Mouse (Mus musculus): ENCODE data around the gene Rpl18.
A peak's percentile ranks its signal among the peaks of the same experiment; 100 is the strongest.

The Rpl18 gene

DNA sequence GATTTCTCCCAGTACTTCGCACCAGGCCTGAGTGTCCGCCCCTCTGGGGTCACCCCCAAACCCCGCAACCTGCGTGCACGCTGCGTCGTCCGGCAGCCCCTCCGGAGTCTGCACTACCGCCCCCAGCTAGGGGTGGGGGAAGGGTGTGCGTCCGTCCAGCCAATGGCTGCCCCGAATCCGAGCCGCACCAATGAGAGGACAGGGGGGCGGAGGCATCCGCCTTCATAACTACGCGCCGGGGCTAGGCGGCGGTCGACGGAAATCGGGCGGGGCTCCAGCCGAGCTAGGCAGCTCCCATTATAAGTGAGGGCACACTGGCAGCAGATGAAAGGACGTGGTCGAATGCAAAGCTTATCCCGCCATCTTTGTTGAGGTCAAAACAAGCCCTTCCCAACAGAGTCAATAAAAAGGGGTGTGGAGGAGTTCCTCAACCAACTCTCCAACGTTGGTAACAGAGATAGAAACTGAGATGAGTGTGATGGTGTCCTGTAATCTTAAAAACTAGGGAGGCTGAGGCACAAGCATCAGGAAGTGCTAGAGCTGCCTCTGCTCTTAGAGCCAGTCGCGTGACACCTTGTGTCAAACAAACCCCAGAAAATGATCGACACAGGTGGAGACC is at the start of gene Rpl18:
Rpl18 (plus strand) TSS at position 368 of the 619 bp plus-strand sequence.
- peak; percentile 99 for DNase-seq (ENCODE audit: low read depth, low spot score)

DNA sequence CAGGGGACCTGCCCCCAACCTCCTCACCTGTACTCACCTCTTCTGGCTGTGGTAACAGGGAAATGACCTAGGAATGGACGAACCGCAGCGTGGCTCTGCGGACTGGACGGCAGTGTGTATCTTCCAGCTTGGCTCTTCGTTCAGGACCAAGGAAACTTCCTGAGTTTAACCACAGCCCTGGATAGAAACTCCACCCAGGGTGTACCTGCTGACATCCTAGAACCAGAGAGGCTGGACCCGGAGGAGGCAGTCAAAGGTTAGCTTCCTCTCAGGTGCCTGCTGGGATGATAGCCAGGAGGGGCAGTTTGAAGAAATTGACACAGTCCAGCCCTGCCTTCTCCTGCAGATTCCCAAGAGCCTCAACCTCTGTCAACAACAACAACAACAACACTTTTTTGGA is 49.1 kb upstream of the Rpl18 start, which contains the start of gene Fut2:
Fut2 (minus strand) TSS at position 234 of the 400 bp plus-strand sequence.
- no peak for DNase-seq (ENCODE audit: low read depth, low spot score)

DNA sequence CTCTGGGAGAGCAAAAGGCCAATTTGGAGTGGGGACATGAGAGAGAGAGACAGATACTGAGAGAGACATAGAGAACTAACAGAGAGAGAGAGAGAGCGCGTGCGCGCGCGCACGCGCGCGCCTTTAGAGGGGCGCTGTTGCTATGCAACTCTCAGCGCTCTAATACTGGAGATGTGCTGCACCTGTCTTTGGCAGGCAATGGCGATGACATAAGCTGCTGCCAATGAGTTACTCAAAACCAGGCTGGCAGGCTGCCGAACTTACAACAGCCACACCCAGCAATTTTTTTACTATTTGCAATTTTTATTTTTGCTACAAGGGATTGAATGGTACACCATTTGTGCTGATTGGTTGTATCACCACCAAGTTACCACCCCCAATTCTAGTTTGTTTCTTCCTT is 47.5 kb upstream of the Rpl18 start:
- DNase-seq (ENCODE audit: low read depth, low spot score): peak; percentile 67

DNA sequence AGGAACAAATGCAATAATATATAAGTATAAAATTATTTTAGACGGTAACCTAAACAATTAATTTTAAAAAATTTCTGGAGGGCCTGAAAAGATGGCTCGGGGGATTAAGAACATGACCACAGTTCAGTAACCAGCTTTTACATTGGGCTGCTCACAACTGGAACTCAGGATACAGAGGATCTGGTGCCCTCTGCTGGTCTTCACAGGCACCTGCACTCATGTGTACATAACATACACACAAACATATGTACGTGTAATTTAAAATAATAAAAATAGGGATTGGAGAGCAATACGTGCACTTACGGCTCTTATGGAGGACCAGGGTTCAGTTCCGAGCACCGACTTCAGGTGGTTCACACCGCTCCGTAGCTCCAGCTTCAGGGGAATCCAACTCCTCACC is 46.3 kb upstream of the Rpl18 start:
- no peak for DNase-seq (ENCODE audit: low read depth, low spot score)

DNA sequence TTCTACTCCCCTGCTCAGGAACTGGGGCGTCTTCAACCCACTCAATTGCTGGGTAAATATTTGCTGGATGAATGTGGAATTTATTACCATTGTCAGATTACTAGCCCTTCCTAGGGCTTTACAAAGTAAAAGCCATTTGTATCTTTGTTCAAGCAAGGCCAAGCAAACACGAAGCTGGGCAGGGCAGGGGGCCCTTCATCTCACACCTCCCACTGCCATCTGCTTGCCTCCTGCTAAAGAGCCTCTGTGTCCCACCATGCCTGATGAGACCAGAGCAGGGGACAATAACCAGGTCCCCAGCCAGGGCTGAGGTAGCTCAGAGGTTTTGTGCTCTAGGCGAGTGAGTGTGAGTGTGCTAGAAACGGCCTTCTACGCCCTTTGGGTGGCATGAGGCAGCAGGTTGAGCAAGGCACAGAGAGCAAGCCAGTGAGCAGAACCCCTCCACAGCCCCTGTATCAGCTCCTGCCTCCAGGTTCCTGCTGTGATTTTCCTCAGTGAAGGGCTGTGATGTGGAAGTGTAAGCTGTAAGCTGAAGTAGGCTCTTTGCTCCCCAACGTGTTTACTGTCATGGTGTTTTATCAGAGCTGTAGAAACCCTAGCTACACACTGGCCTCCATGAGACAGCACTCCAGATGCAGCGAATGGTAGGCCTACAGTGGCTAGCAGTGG is 37.5 kb upstream of the Rpl18 start:
- no peak for DNase-seq (ENCODE audit: low read depth, low spot score)

DNA sequence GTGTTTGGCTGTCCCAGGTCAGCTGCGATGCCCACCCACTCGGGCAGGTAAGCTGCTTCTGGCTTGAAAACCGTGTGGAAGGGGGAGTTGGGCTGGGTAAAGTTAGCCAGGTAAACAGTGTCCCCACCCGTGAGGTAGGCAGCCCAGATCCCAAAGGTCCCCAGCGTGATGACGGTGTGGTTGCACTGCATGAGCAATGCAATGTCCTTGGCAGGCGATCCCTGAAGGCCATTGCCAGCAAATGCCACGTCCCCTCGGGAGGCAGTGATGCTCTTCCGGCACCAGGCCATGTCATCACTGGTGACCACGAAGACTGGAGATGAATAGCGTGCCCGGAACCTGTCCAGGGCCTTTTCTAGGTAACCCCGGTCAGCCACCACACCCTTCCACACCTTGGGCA is 36.7 kb upstream of the Rpl18 start:
- no peak for DNase-seq (ENCODE audit: low read depth, low spot score)

DNA sequence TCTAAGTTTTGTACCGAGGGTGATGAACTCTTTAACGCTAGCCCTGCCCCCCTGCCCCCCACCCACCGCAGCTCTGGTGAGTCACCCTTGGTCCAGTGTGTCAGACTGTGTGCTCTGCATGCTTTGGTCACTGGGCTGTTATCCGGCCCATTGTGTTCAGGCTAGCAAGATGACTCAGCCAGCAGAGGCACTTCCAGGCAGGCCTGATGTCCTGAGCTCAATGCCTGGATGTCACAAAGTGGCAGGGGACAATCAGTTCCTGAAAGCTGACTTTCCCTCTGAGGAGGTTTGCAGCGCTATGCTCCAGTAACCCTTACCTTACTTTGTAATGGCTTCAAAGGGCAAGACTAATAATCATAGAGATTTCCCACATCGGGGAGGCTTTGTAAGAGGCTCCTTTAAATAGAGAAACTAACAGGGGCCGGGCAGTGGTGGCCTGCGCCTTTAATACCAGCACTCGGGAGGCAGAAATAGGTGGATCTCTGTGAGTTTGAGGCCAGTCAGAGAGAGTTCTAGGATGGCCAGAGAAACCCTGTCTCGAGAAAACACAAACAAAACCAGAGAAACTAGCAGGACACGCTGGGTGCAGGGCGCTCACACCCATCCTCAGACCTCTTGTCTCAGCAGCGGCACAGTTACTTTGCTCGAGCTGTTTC is 35.2 kb upstream of the Rpl18 start:
- DNase-seq (ENCODE audit: low read depth, low spot score): peak; percentile 63

DNA sequence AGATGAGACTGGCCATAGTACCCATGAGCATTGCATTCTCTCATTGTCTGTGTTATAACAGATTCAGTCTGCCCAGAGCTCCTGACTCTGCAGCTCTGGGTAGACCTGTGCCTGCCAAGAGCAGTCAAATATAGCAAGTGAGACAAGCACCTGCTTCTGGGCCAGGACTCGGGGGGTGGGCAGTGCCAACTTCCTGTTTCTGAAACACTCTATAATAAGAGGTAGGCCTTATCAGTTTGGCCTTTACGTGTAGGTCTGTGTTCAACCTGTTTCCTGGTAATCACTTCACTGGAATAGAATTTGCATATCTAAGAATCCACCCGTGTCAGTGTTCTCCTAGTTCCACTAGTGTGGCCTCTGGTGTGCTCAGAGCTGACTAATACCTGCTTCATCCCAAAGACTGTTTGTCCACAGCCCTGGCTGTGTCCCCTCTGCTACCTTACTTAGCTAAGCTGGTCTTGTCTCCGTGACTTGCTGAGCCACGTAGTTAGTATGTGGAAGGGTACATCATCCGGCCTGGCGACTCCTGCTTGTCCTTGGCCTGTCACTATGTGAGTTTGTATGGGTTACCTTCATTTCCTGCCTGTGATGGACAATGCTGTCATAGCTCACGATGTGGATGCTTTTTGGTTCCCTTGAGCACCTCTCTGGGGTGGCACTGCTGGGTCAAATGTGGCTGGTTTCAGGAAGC is 34.1 kb upstream of the Rpl18 start:
- DNase-seq (ENCODE audit: low read depth, low spot score): peak; percentile 81

DNA sequence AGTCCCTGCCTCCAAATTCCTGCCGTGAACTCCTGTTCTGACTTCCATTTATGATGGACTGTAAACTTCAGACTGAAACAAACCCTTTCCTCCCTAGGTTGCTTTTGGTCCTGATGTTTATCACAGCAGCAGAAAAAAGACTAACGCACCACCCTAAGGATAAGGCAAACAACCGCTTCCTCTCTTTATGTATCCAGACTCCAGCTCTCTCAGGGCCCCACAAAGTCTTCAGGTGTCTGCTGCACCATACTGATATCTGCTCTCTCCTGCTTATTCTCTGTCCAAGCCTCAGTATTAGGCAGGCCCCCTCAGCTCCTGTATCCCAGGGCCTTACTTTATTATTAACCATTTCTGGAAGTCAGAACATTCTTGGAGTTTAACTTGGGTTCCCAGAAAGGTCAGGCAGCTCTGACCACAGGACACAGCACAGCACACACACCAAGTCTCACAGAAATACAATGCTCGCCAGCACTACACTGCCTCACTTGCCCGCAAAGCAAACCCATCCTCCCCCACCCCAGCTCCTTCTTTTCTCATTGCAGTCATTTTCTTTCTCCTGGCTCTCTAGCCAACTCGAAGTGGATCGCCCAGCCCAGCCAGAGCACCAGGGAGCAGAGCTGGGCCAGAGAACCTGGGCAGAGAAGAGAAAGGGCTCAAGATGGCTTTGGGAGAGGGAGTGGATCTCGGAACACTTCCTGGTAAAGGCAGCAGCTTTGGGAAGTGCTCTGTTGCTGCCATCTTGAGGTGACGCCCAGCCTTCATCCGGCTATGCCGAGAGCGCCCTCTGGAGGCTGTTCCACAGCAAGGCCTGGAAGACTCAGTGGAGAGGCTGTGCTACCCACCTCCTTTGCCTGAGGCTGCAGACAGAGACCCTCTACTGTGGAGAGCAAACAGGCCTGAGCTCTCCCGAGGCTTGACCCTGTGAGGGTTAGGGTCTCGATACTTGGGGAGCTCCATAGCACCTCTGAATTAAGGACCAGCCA is 32.8 kb upstream of the Rpl18 start:
- peak; percentile 96 for DNase-seq (ENCODE audit: low read depth, low spot score)

DNA sequence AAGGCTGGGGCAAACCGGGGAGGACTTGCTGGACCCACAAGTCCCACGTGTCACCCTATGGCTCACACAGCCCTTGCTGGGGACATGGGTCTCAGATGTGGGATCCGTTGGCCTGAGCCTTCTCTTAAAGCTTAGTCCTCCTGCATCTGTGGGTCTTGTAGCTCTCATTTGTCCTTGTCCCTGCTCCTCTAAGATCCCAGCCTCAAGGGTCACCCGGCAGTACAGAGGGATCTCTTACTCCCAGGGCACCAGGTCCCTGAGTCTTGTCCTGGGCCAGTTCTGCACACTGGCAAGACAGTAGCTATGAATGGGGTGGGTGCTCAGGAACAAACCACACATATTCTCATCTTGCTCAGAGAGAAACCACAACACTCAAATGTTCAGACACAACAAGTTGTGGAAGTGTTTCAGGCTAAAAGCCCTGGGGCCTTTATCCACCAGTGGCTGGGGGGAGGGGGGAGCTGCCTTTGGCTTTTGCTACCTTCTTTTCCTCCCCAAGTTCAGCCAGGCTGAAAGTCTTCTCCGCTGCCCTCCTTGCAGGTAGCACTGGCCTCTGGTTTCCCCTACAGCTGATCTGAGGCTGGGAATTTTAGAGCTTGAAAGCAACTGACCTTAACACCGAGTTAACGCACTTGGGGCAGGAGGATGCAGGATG is 31.7 kb upstream of the Rpl18 start, which contains the start of gene Ntn5:
Ntn5 (plus strand) TSS at position 627 of the 655 bp plus-strand sequence.
- DNase-seq (ENCODE audit: low read depth, low spot score): no peak

DNA sequence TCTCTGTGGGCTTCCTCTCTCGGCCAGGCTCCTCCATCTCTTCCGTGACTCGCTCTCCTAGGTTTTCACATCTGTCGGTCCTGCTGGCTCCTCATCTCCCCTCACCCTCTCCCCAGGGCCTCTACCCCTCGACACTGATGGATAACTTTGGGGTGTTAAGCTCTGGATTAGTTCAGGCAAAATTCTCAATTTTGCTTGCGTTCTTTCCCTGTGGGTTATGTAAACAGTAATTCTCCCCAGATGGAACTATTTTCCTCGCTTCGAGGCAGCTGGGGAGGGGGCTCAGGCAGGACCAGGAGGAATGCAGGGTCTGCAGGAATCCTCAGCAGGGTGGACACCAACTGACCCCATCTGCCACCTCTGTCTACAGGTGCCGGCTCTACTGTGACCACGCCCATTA is 29.4 kb upstream of the Rpl18 start:
- no peak for DNase-seq (ENCODE audit: low read depth, low spot score)

DNA sequence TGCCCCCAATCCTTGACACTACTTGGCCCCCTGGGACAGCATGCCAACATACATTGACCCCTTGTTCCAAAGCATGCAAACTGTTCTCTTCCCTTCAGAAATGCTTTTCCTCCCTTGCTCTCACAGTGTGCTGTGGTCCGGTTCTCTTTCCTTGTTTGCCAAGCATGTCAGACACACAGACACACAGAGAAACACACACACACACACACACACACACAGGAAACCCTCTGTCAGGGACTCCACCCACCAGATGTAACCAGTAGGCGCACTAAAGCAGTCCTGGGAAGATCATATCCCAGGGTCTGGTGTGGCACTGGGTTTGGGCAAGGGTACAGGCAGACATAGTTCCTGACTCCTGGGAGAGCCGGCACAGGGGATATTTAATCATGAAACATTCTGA is 28.4 kb upstream of the Rpl18 start:
- no peak for DNase-seq (ENCODE audit: low read depth, low spot score)

DNA sequence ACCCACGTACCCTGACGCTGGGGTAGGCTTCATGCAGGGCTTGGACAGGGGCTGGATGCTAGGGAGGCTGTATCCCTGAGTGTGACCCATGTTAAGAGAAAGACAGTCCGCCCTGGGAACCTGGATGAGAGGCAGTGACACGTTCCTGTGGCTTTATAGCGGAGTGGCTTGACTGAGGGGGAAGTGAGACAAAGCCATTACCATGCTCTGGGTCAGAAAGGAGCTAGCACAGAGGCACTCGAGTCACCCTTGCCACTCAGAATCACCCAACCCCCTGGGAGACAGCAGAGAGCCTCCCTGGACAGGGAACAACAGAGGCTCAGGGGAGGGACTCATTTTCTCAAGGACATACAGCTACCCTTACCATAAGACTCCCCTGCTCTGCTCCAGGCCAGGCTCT is 26.2 kb upstream of the Rpl18 start:
- no peak for DNase-seq (ENCODE audit: low read depth, low spot score)

DNA sequence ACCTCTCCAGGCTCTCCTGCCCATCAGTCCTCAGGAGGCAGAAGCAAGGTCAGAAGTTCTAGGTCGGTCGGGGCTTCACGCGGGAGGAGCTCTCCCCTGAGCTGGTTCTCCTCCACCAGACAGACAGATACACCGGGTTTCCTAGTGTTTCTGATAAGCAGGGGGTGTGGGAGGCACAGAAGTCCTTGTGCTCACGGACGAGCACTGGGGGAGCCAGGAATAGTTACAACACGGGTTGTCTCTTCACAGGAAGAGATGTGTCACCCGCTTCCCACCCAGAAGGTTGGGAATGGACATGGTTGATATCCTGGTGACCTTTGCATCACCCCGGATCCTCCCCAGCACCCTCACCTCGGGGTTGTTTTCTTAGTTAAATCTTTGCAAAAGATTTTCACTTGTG is 25.5 kb upstream of the Rpl18 start:
- DNase-seq (ENCODE audit: low read depth, low spot score): no peak

DNA sequence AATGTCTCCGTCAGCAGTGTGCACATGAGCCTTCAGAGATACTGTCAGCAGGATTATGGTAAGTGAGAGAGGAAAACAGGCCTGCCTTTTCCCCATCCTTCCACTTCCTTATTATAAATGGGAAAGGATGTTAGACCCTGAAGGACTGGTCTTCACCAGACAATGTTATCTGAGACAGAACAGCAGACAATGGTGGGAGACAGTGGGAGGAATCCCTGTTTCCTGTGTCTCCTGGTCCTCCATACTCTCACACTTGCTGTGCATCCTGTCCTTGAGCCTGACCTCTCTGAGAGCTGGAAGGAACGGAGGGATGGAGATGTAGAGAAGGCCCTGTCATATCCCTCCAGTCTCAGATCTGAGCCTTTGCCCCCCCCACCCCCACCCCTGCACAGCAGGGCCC is 22.9 kb upstream of the Rpl18 start:
- DNase-seq (ENCODE audit: low read depth, low spot score): no peak

DNA sequence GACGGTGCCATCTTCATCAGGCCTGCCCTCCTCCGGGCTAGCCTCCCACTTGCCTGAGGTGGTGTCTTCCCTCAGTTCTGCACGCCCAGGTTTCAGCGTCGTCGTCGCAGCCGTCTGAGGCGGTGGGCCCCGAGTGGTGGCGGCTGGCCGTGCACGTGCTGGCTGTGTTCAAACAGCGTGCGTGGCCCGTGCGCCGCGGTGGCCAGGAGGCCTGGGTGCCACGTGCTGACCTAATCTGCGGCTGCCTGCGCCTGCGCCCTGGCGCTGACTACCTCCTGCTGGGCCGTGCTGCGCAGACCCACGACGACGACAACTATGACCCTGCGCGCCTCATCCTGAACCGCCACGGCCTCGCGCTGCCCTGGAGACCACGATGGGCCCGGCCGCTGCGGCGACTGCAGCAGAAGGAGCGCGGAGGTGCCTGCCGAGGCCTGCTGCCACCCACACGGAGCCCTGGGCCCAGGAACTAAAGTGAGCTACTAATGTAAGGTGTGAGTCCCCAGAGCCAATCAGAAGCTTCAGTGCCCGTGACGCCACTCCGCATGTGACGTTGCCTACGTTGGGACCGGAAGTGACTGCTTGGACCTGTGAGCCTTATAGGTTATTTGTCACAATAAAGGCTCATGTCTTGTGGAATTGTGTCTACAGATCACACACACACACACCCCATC is 21.2 kb upstream of the Rpl18 start, which contains the start of gene Sec1:
Sec1 (minus strand) TSS at position 482 of the 671 bp plus-strand sequence.
- DNase-seq (ENCODE audit: low read depth, low spot score): no peak

DNA sequence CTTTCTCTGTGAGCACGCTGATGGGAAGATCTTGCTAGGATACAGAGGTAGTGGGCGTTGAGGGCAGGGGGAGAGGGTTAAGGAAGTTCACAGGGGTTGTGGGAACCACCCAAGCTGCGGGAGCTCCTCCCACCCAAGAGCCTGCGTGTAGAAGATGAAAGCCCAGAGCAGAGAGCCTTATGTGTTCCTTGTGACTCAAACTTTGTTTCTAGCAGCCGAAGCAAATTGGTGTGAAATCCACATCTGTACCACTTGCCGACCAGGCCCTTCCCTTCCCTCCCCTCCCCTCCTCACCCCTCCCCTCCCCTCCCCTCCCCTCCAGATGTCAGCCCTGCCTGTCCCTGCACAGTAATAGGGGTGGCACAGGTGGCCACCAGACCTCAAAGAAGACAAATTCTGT is 20.2 kb upstream of the Rpl18 start:
- no peak for DNase-seq (ENCODE audit: low read depth, low spot score)

DNA sequence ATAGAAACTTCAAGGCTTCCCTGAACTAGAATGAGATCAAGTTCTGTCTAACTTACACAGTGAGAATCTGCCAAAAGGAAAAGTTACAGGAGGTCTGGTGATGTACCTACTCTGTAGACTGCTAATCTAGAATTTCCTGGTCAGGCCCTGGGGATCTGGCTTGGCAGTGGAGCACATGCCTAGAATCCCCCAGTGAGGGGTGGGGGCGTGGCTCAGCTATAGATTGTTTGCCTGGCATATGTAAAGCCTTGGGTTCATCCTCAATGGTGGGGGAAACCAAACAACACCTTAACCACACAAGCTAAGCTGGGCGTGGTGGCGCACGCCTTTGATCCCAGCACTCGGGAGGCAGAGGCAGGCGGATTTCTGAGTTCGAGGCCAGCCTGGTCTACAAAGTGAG is 17.4 kb upstream of the Rpl18 start:
- DNase-seq (ENCODE audit: low read depth, low spot score): no peak

DNA sequence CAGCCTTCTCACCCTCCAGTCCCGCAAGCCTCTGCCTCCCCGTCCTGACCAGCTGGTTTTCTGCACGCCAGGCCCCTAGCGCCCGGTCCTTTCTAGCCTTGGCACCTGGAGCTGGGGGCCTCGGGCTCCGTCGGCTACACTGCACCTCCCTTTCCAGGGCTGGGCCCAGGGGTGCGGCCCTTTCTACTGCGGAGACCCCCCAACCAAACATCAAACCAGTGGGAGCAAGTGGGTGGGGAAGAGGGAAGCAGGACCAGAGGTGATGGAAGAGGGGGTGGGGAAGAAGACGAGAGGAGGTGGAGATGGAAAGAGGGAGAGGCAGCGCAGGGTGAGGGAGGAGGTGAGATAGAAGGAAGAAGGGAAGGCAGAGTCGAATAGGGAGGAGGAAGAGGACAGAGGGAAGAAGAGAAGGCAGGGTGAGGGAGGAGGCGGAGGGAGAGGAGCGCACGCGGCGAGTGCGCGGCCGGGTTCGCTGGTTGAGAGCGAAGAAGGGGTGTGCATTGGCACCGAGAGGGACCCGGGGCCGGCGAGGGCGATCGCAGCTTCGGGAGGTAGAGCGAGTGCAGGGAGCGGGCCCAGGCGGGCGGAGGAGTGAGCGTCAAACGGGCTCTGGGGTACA is 15.6 kb upstream of the Rpl18 start, which contains the start of gene Car11:
Car11 (plus strand) TSS at position 321 of the 619 bp plus-strand sequence.
- DNase-seq (ENCODE audit: low read depth, low spot score): peak; percentile 78
